In the genomic region with DNA sequence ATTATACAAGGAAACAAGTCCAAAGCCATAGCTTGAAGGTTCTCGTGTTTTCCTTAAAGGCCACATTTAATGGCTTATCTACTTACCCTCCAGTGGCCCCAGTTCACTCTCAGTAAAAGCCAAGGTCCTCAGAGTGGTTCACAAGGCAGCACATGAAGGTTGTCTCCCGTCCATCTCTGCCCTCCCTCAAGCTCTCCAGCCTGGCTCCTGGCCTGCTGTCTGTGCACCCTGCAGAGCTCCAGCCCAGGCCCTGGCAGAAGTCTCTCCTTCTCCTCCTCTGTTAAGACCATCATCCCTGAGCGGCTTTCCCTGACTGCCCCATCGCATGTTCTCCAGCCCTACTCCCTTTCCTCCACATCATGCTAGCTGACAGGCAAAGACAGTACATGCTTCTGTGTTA, we compare ENCODE assay signal across 16 mouse cellular contexts. TPM values are rescaled to one million over a fixed set of nuclear protein-coding genes. Genes with fewer than 3 reads are reported as not detected.
DNase-seq lines count a peak whose midpoint lies in the region; ATAC-seq and TF ChIP-seq lines count a peak whose summit lies in the region.
"Had no signal": no experiment of that assay in that cellular context is flagged by ENCODE, and none has a peak within 500 bp of the region (broad histone marks: within the 10 kb centered on the region; RNA-seq: fewer than 3 reads in every experiment).

No protein-coding gene starts in this region.

- H3K9me3 ChIP-seq in heart, postnatal 0 days (replicated peaks; ENCODE audit: control insufficient read depth, low read length) = no peaks in the 10 kb centered on the region
- H3K9me3 ChIP-seq in heart, embryonic 10.5 days = no peaks in the 10 kb centered on the region
- no peaks in the 10 kb centered on the region for H3K9me3 ChIP-seq in intestine, postnatal 0 days (ENCODE audit: control insufficient read depth)
- H3K9me3 ChIP-seq: forebrain, embryonic 13.5 days; hindbrain, embryonic 12.5 days; liver, embryonic 12.5 days; midbrain, embryonic 13.5 days; neural tube, embryonic 12.5 days had no signal

- peaks cover 27% of the 10 kb centered on the region for H3K4me1 ChIP-seq in heart, postnatal 0 days (ENCODE audit: control insufficient read depth, insufficient read depth)
- H3K4me1 ChIP-seq in heart, embryonic 10.5 days = peaks cover 17% of the 10 kb centered on the region
- peaks cover 48% of the 10 kb centered on the region for H3K4me1 ChIP-seq in brown adipose tissue, adult 24 weeks (ENCODE audit: control insufficient read depth, insufficient read depth, insufficient read length, low read length)
- H3K4me1 ChIP-seq in intestine, postnatal 0 days (replicated peaks; ENCODE audit: control insufficient read depth, insufficient read depth, low read length) = no peaks in the 10 kb centered on the region; the same call in 1 of the 2 replicates
- H3K4me1 ChIP-seq: forebrain, embryonic 13.5 days; hindbrain, embryonic 12.5 days; midbrain, embryonic 13.5 days; neural tube, embryonic 12.5 days had no signal

- DNase-seq in cerebellum, adult 9-11 months = peak; percentile 65
- DNase-seq in cerebellum, adult 11 months = no peak
- no peak for DNase-seq in heart, postnatal 0 days (ENCODE audit: low spot score)
- no peak for DNase-seq in heart, embryonic 10.5 days (ENCODE audit: low spot score)
- no peak for DNase-seq in left cerebral cortex, postnatal 14 days (ENCODE audit: low spot score in 2 of 2)
- DNase-seq: layer of hippocampus, adult 9-11 months; right cerebral cortex, postnatal 4 days had no signal

- WGBS in heart, postnatal 0 days = 70% methylated on average over 4 of the region's 4 CpGs
- 69% methylated on average over 4 of the region's 4 CpGs for WGBS in heart, embryonic 10.5 days
- WGBS in intestine, postnatal 0 days = 63% methylated on average over 4 of the region's 4 CpGs

- H3K36me3 ChIP-seq in heart, postnatal 0 days (replicated peaks; ENCODE audit: control insufficient read depth, insufficient read depth, low read length) = 0 out of 2 replicates have a peak, but pooled peaks cover 6% of the 10 kb centered on the region
- H3K36me3 ChIP-seq in heart, embryonic 10.5 days = no peaks in the 10 kb centered on the region
- H3K36me3 ChIP-seq in intestine, postnatal 0 days (ENCODE audit: control insufficient read depth, insufficient read depth) = no peaks in the 10 kb centered on the region
- H3K36me3 ChIP-seq: hindbrain, embryonic 12.5 days; liver, embryonic 12.5 days; midbrain, embryonic 13.5 days; neural tube, embryonic 12.5 days had no signal

- intact Hi-C loops in left cerebral cortex, postnatal 14 days (cut with DNase I) = no loop called here

- TF ChIP-seq CTCF in heart, postnatal 0 days (IDR thresholded peaks at IDR 0.05; ENCODE audit: low read depth) = no peak
- TF ChIP-seq CTCF in intestine, postnatal 0 days (IDR thresholded peaks at IDR 0.05; ENCODE audit: low read depth) = no peak

- no peaks in the 10 kb centered on the region for H3K27me3 ChIP-seq in heart, postnatal 0 days (ENCODE audit: control insufficient read depth, insufficient read depth, low read length)
- H3K27me3 ChIP-seq in heart, embryonic 10.5 days (ENCODE audit: insufficient read depth, poor library complexity, severe bottlenecking) = no peaks in the 10 kb centered on the region
- no peaks in the 10 kb centered on the region for H3K27me3 ChIP-seq in intestine, postnatal 0 days (replicated peaks; ENCODE audit: control insufficient read depth, insufficient read depth, low read length)
- H3K27me3 ChIP-seq: forebrain, embryonic 13.5 days; hindbrain, embryonic 12.5 days; midbrain, embryonic 13.5 days; neural tube, embryonic 12.5 days had no signal

- no peak for TF ChIP-seq EP300 in heart, postnatal 0 days (IDR thresholded peaks at IDR 0.05; ENCODE audit: low read depth)

- no peak overlapping the region for H3K4me3 ChIP-seq in heart, postnatal 0 days (ENCODE audit: low read depth, low read length)
- no peak overlapping the region for H3K4me3 ChIP-seq in heart, embryonic 10.5 days
- H3K4me3 ChIP-seq in brown adipose tissue, adult 24 weeks (ENCODE audit: insufficient read depth, low read depth, low read length) = no peak overlapping the region
- no peak overlapping the region for H3K4me3 ChIP-seq in intestine, postnatal 0 days (ENCODE audit: low read depth, low read length)
- H3K4me3 ChIP-seq: forebrain, embryonic 13.5 days; hindbrain, embryonic 12.5 days; left cerebral cortex, adult 2 months; liver, embryonic 12.5 days; midbrain, embryonic 13.5 days; neural tube, embryonic 12.5 days had no signal

- ATAC-seq in heart, postnatal 0 days (ENCODE audit: insufficient read depth, low read depth) = no peak
- ATAC-seq in intestine, postnatal 0 days = no peak
- ATAC-seq in megakaryocyte progenitor cell, adult 5-6 weeks (replicated peaks; ENCODE audit: poor library complexity) = no peak
- ATAC-seq: forebrain, embryonic 13.5 days; midbrain, embryonic 13.5 days had no signal

- H3K9ac ChIP-seq in heart, postnatal 0 days (replicated peaks; ENCODE audit: low read depth, low read length) = no peak overlapping the region
- no peak overlapping the region for H3K9ac ChIP-seq in intestine, postnatal 0 days (ENCODE audit: low read depth, low read length)
- H3K9ac ChIP-seq: forebrain, embryonic 13.5 days; hindbrain, embryonic 12.5 days; liver, embryonic 12.5 days; midbrain, embryonic 13.5 days; neural tube, embryonic 12.5 days had no signal

- H3K27ac ChIP-seq in heart, postnatal 0 days (ENCODE audit: low read depth) = peak overlapping the region; percentile 81
- no peak overlapping the region for H3K27ac ChIP-seq in heart, embryonic 10.5 days
- peak overlapping the region; percentile 88 for H3K27ac ChIP-seq in brown adipose tissue, adult 24 weeks (replicated peaks; ENCODE audit: low read depth, low read length)
- H3K27ac ChIP-seq in intestine, postnatal 0 days (ENCODE audit: low read depth, low read length) = peak overlapping the region; percentile 7; the same call in 1 of the 2 replicates
- H3K27ac ChIP-seq: forebrain, embryonic 13.5 days; hindbrain, embryonic 12.5 days; left cerebral cortex, adult 2 months; liver, embryonic 12.5 days; midbrain, embryonic 13.5 days; neural tube, embryonic 12.5 days had no signal

- H3K4me2 ChIP-seq in heart, postnatal 0 days (ENCODE audit: low read depth, low read length) = no peak overlapping the region
- no peak overlapping the region for H3K4me2 ChIP-seq in intestine, postnatal 0 days (replicated peaks; ENCODE audit: low read depth)
- H3K4me2 ChIP-seq: forebrain, embryonic 13.5 days; hindbrain, embryonic 12.5 days; liver, embryonic 12.5 days; midbrain, embryonic 13.5 days; neural tube, embryonic 12.5 days had no signal

RNA-seq across cellular contexts. Expression of gene Ablim1, which starts 20.4 kb away (rescaled TPM):
- total RNA-seq in heart, postnatal 0 days (2014; rRNA removed; ENCODE audit: low replicate concordance) = 169 and 235 TPM in 2 replicates
- polyA plus RNA-seq in heart, postnatal 0 days (2015; fragmentation: Nextera tagmentation; extraction: Ambion mirVana) = 82.6 and 106 TPM in 2 replicates
- polyA plus RNA-seq in heart, embryonic 10.5 days (2016; fragmentation: Nextera tagmentation; extraction: Ambion mirVana) = 41.9 and 60.6 TPM in 2 replicates
- polyA plus RNA-seq in brown adipose tissue, adult 24 weeks (2012; ENCODE audit: insufficient read depth, insufficient read length, missing spikeins) = 52.5 and 54.2 TPM in 2 replicates
- polyA plus RNA-seq in intestine, postnatal 0 days (2015; fragmentation: Nextera tagmentation; extraction: Ambion mirVana) = 24.4 and 28.7 TPM in 2 replicates
- 100 to 1,000 TPM; 105 to 120 TPM for total RNA-seq in left cerebral cortex, postnatal 14 days (2021)
- total RNA-seq in megakaryocyte progenitor cell, adult 5-6 weeks (2015) = 6.1 and 7.0 TPM in 2 replicates
- 6.7 and 8.1 TPM in 2 replicates for total RNA-seq in megakaryocyte progenitor cell, adult 5-6 weeks (2017)
